Mouse (Mus musculus) CH12.LX (cell line): ENCODE measurements around the gene Upf3b. TPM values are rescaled to one million over a fixed set of nuclear protein-coding genes. Genes with fewer than 3 reads are reported as not detected.

Experiments
- DNase-seq: peaks from one replicate; pipeline ENCODE4 v3.0.0-alpha.2; 2013; ENCODE audit errors: extremely low read depth
- H3K27ac ChIP-seq: 2 replicates; pipeline ENCODE4 v1.5.1; 2012; ENCODE audit warnings: low read depth, mild to moderate bottlenecking, control low read depth, moderate library complexity; ENCODE audit not compliant: insufficient read depth
- H3K27me3 ChIP-seq: replicated peaks from 2 replicates; pipeline ENCODE3; 2012; ENCODE audit warnings: inconsistent platforms
- H3K36me3 ChIP-seq, 2 experiments: replicated peaks in 1 of 2; 2 replicates each; pipeline versions ENCODE3 to v1.6.1; 2012; ENCODE audit warnings: inconsistent platforms in 1 of 2, low read length in 1 of 2, mild to moderate bottlenecking in 1 of 2, mixed read lengths in 1 of 2, moderate library complexity in 1 of 2; ENCODE audit not compliant: control insufficient read depth in 1 of 2, insufficient read depth in 1 of 2
- H3K4me1 ChIP-seq, 2 experiments: 2 replicates each; pipeline ENCODE4 v1.6.1; 2012; ENCODE audit warnings: inconsistent platforms in 1 of 2, moderate library complexity in 1 of 2; ENCODE audit not compliant: insufficient read depth in 2 of 2, control insufficient read depth in 1 of 2
- H3K4me2 ChIP-seq: 2 replicates; pipeline ENCODE4 v1.6.1; 2012; ENCODE audit warnings: low read depth, mild to moderate bottlenecking, control low read depth; ENCODE audit not compliant: poor library complexity, insufficient read depth, severe bottlenecking
- H3K4me3 ChIP-seq, 3 experiments: fragments of 150-350 bp in 1 of 3; sonication (generic) in 1 of 3; replicated peaks in 1 of 3; 2 replicates each; pipeline versions ENCODE3 to v1.5.1; 2011 to 2012; ENCODE audit warnings: low read depth in 2 of 3, low read length in 2 of 3, mild to moderate bottlenecking in 2 of 3, moderate library complexity in 2 of 3, control low read depth in 1 of 3, improper control_type of control experiment in 1 of 3, inconsistent platforms in 1 of 3, mixed read lengths in 1 of 3; ENCODE audit not compliant: poor library complexity in 1 of 3
- H3K79me2 ChIP-seq: replicated peaks from 2 replicates; pipeline ENCODE4 v1.6.1; 2012; ENCODE audit warnings: mild to moderate bottlenecking, moderate library complexity; ENCODE audit not compliant: control insufficient read depth, poor library complexity, insufficient read depth, severe bottlenecking; ENCODE audit errors: extremely low read depth
- H3K9ac ChIP-seq: 2 replicates; pipeline ENCODE4 v1.6.1; 2012; ENCODE audit warnings: low read depth, mild to moderate bottlenecking, control low read depth, moderate library complexity; ENCODE audit not compliant: insufficient read depth
- H3K9me3 ChIP-seq: replicated peaks from 2 replicates; pipeline ENCODE3; 2012; ENCODE audit warnings: low read length, inconsistent platforms, mixed read lengths
- CTCF ChIP-seq, 2 experiments: IDR thresholded peaks in 1 of 2; conservative IDR thresholded peaks in 1 of 2; 2 replicates each; pipeline ENCODE4 v1.5.1; 2011 to 2012; ENCODE audit warnings: low read depth in 2 of 2, low read length in 2 of 2, improper control_type of control experiment in 1 of 2, inconsistent platforms in 1 of 2, mild to moderate bottlenecking in 1 of 2, moderate library complexity in 1 of 2
- E2F4 ChIP-seq: IDR thresholded peaks from 2 replicates; pipeline ENCODE4 v1.6.1; 2011; ENCODE audit warnings: low read depth, low read length, improper control_type of control experiment; ENCODE audit not compliant: insufficient replicate concordance
- ELF1 ChIP-seq: IDR thresholded peaks from 2 replicates; pipeline ENCODE4 v1.6.1; 2014; ENCODE audit warnings: low read depth, mild to moderate bottlenecking, inconsistent platforms, low read length, improper control_type of control experiment
- HCFC1 ChIP-seq: IDR thresholded peaks from 2 replicates; pipeline ENCODE4 v1.6.1; 2012; ENCODE audit warnings: low read depth, mild to moderate bottlenecking, inconsistent platforms, low read length, improper control_type of control experiment
- IRF4 ChIP-seq: IDR thresholded peaks from 2 replicates; pipeline ENCODE4 v1.6.1; 2014; ENCODE audit warnings: low read depth, mild to moderate bottlenecking, inconsistent platforms, low read length, improper control_type of control experiment
- JUN ChIP-seq: IDR thresholded peaks from 2 replicates; pipeline ENCODE4 v1.6.1; 2011; ENCODE audit warnings: low read depth, mild to moderate bottlenecking, low read length, improper control_type of control experiment, moderate library complexity; ENCODE audit not compliant: insufficient read depth
- JUND ChIP-seq: conservative IDR thresholded peaks from 2 replicates; pipeline ENCODE4 v1.6.1; 2011; ENCODE audit warnings: low read depth, low read length, improper control_type of control experiment
- MYC ChIP-seq: IDR thresholded peaks from 2 replicates; pipeline ENCODE4 v1.6.1; 2011; ENCODE audit warnings: low read depth, mild to moderate bottlenecking, improper control_type of control experiment, low read length
- POLR2A ChIP-seq: IDR thresholded peaks from 2 replicates; pipeline ENCODE4 v1.6.1; 2011; ENCODE audit warnings: low read depth, mild to moderate bottlenecking, improper control_type of control experiment, low read length
- SMC3 ChIP-seq: IDR thresholded peaks from 2 replicates; pipeline ENCODE4 v1.6.1; 2011; ENCODE audit warnings: low read depth, low read length, improper control_type of control experiment
- TBP ChIP-seq: conservative IDR thresholded peaks from 2 replicates; pipeline ENCODE4 v1.6.1; 2011; ENCODE audit warnings: low read depth, low read length, improper control_type of control experiment
- UBTF ChIP-seq: IDR thresholded peaks from 2 replicates; pipeline ENCODE4 v1.6.1; 2012; ENCODE audit warnings: low read depth, mild to moderate bottlenecking, inconsistent platforms, low read length, improper control_type of control experiment, moderate library complexity
- USF1 ChIP-seq: IDR thresholded peaks from 2 replicates; pipeline ENCODE4 v1.6.1; 2014; ENCODE audit warnings: low read depth, mild to moderate bottlenecking, inconsistent platforms, low read length, improper control_type of control experiment
- USF2 ChIP-seq: conservative IDR thresholded peaks from 2 replicates; pipeline ENCODE4 v1.6.1; 2011; ENCODE audit warnings: low read depth, low read length, improper control_type of control experiment
- ZKSCAN1 ChIP-seq: IDR thresholded peaks from 2 replicates; pipeline ENCODE4 v1.6.1; 2012; ENCODE audit warnings: low read depth, inconsistent platforms, low read length, improper control_type of control experiment, borderline replicate concordance
- ZNF384 ChIP-seq: IDR thresholded peaks from 2 replicates; pipeline ENCODE4 v1.6.1; 2012; ENCODE audit warnings: low read depth, low read length, improper control_type of control experiment, inconsistent platforms
- dilution Hi-C: fragments of 300-500 bp; cut with MboI; formaldehyde crosslinking; loops from 2 replicates; pipeline ENCODE4 v1.14.3; 2020; ENCODE audit warnings: low sequenced_read_pairs; ENCODE audit not compliant: extremely low pct_unique_long_range_greater_than_20kb, extremely low pct_ligation_motif_present
- in situ Hi-C: fragments of 300-500 bp; cut with MboI; formaldehyde crosslinking; loops from 3 replicates; pipeline ENCODE4 v1.14.3; 2019; ENCODE audit warnings: low sequenced_read_pairs, low pct_ligation_motif_present, low pct_unique_long_range_greater_than_20kb, mixed read lengths
- polyA plus RNA-seq: library from polyadenylated mRNA; unstranded; fragments of >175 nt; gene quantifications from 2 replicates; pipeline ENCODE4 v1.2.1, GENCODE M21; 2012; ENCODE audit warnings: low read depth; ENCODE audit not compliant: insufficient read length
- total RNA-seq, 2 experiments: library from RNA; depleted of rRNA; stranded (reverse); fragments of 300-350 nt in 1 of 2; fragments of >200 nt in 1 of 2; gene quantifications; 2 replicates each; pipeline ENCODE4 v1.2.3; 2012 to 2014

Gene Upf3b
- total and polyA plus RNA-seq, 3 experiments, result 13.4 to 57.7 (median 14.2) TPM

- in situ Hi-C loops, result no loop called here
- no peak for TF ChIP-seq E2F4
- TF ChIP-seq TBP, result no peak
- no peak for TF ChIP-seq ELF1
- TF ChIP-seq, all 38 proteins: peak for 0
- H3K27me3 ChIP-seq, result no peaks in the 10 kb centered on the region
- H3K9ac ChIP-seq, result no peak overlapping the region
- no peaks in the 10 kb centered on the region for H3K4me1 ChIP-seq
- DNase-seq, result no peak
- H3K4me3 ChIP-seq, result no peak overlapping the region
- no peaks in the 10 kb centered on the region for H3K36me3 ChIP-seq
- H3K4me2 ChIP-seq, result no peak overlapping the region
- no peaks in the 10 kb centered on the region for H3K79me2 ChIP-seq
- H3K9me3 ChIP-seq, result no peaks in the 10 kb centered on the region
- dilution Hi-C loops, result no loop called here
- no peak overlapping the region for H3K27ac ChIP-seq
These were observed 46.2 kb downstream of the Upf3b start for GRCm38 (mm10) chrX:37063902-37064301.

DNA sequence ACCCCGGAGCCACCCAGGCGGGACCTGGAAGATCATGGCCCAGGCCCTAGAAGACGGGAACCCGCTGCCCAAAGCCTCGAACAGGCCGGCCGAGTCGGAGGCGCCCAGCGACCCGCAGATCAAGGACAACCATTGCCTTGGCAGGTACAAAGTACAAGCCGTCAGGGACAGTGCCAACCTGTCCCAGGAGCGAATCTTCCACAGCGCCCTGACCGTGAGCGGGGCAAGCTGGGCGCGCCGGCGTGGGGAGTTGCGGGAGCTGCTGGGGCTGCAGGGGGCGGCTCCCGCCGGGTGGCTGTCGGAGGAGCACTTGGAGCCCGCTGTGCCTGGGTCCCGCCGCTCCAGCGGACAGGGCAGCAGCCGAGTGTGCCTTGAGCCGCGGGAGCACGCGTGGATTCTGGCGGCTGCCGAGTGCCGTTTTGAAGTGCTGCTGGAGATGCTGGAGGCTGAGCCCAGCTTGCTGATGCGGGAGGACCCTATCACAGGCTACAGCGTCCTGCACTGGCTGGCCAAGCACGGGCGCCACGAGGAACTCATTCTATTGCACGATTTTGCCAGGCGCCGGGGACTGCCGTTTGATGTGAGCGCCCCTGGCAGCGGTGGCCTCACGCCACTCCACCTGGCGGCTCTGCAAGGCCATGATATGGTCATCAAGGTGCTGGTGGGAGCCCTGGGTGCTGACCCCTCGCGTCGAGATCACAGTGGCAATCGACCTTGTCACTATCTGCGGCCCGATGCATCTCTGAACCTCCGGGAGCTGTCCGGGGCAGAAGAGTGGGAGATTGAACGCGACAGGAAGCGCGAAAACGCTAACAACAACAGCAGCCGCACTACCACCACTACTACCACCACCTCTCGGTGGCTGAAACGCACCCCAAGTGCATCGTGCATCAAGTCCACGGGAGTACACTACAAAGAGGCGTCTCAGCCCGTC lies 61.0 kb downstream of the Upf3b start:
- Histone ChIP-seq H3K27ac (no peak overlapping the region), H3K4me1 (no peaks in the 10 kb centered on the region), H3K27me3 (no peaks in the 10 kb centered on the region), H3K9me3 (no peaks in the 10 kb centered on the region), H3K9ac (no peak overlapping the region), H3K4me3 (no peak overlapping the region), H3K79me2 (no peaks in the 10 kb centered on the region), H3K36me3 (no peaks in the 10 kb centered on the region), H3K4me2 (no peak overlapping the region)
- no peak for TF ChIP-seq USF2
- TF ChIP-seq E2F4, result no peak
- no peak for TF ChIP-seq UBTF
- no peak for TF ChIP-seq IRF4
- no peak for TF ChIP-seq TBP
- no peak for TF ChIP-seq HCFC1
- TF ChIP-seq MYC, result no peak
- TF ChIP-seq ZKSCAN1, result no peak
- no peak for TF ChIP-seq JUND
- TF ChIP-seq ZNF384, result no peak
- TF ChIP-seq CTCF (conservative IDR thresholded peaks at IDR 0.05 in 1 of 2, IDR thresholded peaks at IDR 0.05 in 1 of 2; ENCODE audit: low read depth in 2 of 2, low read length in 2 of 2), result no peak
- no peak for TF ChIP-seq USF1
- no peak for TF ChIP-seq POLR2A
- no peak for TF ChIP-seq SMC3
- TF ChIP-seq JUN, result no peak
- no peak for DNase-seq
- dilution Hi-C loops, result no loop called here
- in situ Hi-C loops, result no loop called here
